Mouse (Mus musculus) thymus, adult 18-20 months (tissue): ENCODE measurements at regions not wholly inside any gene's neighbourhood (a gene's known extent, or its start where the extent isn't known, plus 50 kb on each side); places are given as distances from the start of the nearest gene placed in this dataset.

ENCODE experiments used
- DNase-seq, 2 experiments: peaks; one replicate each; pipeline ENCODE4 v3.0.0; 2022; ENCODE audit warnings: mixed read lengths in 2 of 2

- no peak for DNase-seq
Observed at GRCm38 (mm10) chr11:114321974-114322373, 255.1 kb upstream of the Sdk2 start.

- peak; percentile 14 to 54 for DNase-seq
Observed at GRCm38 (mm10) chr11:114321527-114321926, 254.7 kb upstream of the Sdk2 start.

GRCm38 (mm10) chr11:114315274-114315673, 248.4 kb upstream of the Sdk2 start:
- DNase-seq, result no peak

- DNase-seq, result no peak
Observed at GRCm38 (mm10) chr11:114313652-114314051, 246.8 kb upstream of the Sdk2 start.

GRCm38 (mm10) chr11:114311640-114312039, 244.8 kb upstream of the Sdk2 start:
- DNase-seq, result no peak

GRCm38 (mm10) chr11:114303636-114304354, 236.9 kb upstream of the Sdk2 start:
- DNase-seq, result no peak

GRCm38 (mm10) chr11:114300611-114301319, 233.9 kb upstream of the Sdk2 start:
- no peak for DNase-seq

GRCm38 (mm10) chr11:114296816-114297334, 230.0 kb upstream of the Sdk2 start:
- DNase-seq, result peak in 1 of 2 experiments; percentile 17

- DNase-seq, result no peak
Observed at GRCm38 (mm10) chr11:114294511-114295250, 227.8 kb upstream of the Sdk2 start.

- no peak for DNase-seq
Observed at GRCm38 (mm10) chr11:114291258-114291657, 224.4 kb upstream of the Sdk2 start.

GRCm38 (mm10) chr11:114289946-114290345, 223.1 kb upstream of the Sdk2 start:
- DNase-seq, result no peak

- DNase-seq, result no peak
Observed at GRCm38 (mm10) chr11:114284820-114285666, 218.2 kb upstream of the Sdk2 start.

- peak in 1 of 2 experiments; percentile 30 for DNase-seq
Observed at GRCm38 (mm10) chr11:114283208-114283607, 216.4 kb upstream of the Sdk2 start.

- DNase-seq, result no peak
Observed at GRCm38 (mm10) chr11:114282566-114282965, 215.7 kb upstream of the Sdk2 start.

- DNase-seq, result no peak
Observed at GRCm38 (mm10) chr11:114281846-114282245, 215.0 kb upstream of the Sdk2 start.

- DNase-seq, result no peak
Observed at GRCm38 (mm10) chr11:114281041-114281695, 214.3 kb upstream of the Sdk2 start.

- DNase-seq, result no peak
Observed at GRCm38 (mm10) chr11:114277513-114278304, 210.9 kb upstream of the Sdk2 start.

- no peak for DNase-seq
Observed at GRCm38 (mm10) chr11:114270358-114271072, 203.7 kb upstream of the Sdk2 start.

GRCm38 (mm10) chr11:114261959-114262358, 195.1 kb upstream of the Sdk2 start:
- DNase-seq, result no peak

GRCm38 (mm10) chr11:114258218-114258617, 191.4 kb upstream of the Sdk2 start:
- no peak for DNase-seq
